Mouse (Mus musculus) lung, postnatal 25 days (tissue): ENCODE results near the gene Slc25a3.

ENCODE experiments used
- DNase-seq: peaks from one replicate; pipeline ENCODE4 v3.0.0; 2022; ENCODE audit warnings: low spot score

Slc25a3 gene

DNA sequence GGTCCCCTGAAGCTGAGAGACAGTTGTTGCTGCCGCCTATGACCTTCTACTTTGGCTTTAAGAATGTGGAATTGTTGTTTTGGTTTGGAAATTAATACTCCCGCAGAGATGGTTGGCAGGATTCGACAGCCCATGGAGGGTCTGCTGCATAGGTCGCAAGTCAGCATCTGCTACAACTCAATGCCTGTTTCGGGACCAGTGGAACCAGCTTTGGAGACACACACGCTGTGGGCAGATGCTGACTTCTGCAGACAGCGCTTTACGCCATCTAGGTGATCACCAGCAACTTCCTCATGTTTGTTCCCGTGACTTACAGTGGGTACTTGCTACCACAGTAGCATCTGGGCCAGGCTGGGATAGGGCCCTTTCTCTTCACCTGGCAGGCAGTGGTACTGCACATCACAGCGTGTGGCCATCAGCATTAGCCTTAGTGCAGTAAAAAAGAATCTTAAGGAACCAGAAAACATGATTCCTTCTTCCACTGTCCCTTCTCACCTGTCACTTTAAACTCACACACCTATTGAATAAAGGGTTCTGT lies 18.9 kb upstream of the Slc25a3 start:
- DNase-seq, result no peak

DNA sequence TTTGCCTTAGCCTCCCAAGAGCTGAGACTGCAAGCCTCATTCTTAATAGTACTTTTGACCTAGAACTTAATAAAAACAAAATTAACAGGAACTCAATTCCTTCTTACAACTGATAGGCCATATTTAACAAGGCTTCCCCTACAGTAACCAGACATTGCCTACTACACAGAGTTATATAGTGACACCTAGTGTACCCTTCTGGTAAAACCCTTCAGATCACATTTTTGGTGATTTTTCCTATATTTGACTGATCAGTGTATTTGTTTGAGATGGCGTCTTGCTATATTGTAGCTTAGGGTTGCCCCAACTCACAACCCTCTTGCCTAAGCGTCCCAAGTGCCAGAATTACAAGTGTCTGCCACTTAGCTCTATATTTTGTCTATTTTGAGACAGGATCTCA lies 17.7 kb upstream of the Slc25a3 start:
- DNase-seq, result peak; percentile 17

DNA sequence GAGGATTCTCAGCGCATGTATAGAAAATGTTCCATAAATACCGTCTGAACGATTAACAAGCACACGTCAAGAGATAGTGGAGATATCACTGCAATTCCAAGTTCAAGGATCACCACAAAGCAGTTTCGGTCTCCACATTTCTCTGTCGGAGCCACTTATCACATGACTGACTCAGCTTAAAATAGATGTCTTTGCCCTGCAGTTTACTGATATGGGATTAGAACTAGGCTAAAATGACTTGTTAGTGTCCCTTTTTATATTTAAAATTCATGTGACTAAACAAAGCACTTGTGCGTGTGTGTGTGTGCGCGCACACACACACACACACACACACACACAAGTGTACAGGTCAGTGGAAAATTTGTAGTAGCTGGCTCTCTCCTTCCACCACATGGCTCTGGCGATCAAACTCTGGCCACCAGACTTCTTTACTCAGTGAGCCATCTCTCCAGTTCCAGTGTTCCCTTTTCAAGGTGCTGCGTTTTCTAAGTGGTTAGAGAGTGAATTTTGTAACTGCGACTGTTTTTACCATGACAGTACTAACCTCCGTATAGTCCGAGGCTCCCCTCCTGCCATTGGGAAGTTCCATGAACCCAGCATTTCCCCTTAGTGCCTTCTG lies 15.4 kb upstream of the Slc25a3 start:
- DNase-seq, result no peak

DNA sequence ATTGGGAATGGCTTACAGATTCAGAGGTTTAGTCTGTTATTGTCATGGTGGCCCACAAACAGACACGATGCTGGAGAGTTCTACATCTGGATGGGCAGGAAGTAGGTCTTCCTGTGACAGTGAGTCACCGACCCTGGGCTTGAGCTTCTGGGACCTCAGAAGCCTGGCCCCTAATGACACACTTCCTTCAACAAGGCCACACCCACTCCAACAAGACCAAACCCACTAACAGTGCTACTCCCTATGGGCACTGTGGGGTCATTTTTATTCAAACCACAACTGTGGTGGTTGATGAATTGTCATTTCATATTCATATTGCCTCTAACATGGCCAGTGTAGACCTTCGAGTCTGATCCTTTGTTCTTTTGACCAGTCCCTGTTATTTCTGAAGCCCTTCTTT lies 14.5 kb upstream of the Slc25a3 start:
- peak; percentile 10 for DNase-seq

DNA sequence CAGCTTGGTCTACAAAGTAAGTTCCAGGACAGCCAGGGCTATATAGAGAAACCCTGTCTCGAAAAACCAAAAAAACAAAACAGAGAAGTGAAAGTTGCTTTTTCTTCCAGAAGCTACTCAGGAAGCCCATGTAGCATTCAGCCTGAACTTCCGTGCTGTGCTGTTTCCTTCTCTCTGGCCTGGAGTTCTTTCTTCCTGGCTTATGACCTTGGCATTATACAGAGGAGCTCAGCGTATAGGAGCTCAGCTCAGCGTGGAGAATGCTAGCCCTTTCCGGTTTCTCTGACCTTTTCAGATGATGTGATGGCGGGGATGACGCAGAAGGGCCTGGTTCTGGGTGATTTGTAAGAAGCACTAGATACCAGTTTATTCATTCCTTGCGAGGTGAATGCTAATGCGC lies 13.5 kb upstream of the Slc25a3 start:
- no peak for DNase-seq

DNA sequence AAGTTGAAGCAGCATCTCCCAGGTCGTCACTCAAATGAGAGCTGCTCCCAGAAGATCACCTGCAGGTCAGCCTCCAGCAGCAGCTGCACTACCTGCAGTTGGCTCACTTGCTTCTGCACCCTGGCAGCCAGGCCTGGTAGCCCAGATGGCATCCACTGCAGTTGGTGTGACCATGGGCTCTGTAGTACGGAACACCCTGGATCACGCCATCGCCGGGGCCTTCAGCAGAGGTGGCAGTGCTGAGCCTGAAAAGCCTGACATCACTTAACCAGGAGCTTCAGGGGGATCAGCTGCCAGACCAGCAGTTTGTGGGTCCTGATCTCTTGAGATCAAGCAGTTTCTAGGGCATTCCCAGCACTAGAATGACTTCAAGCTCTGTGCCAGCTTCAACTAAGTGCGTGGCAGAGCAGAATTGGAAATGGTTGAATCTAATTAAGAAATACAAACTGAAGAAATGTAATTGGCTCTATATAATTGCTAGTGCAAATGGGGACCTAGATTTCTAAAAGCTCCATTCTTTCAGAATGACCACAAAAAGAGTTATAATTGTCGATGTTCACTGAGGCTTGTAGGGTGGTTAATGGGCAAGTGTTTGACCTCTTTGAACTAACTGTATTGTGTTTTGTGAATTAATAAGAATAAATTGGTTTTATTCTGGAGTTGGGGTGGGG lies 11.6 kb upstream of the Slc25a3 start:
- DNase-seq, result no peak

DNA sequence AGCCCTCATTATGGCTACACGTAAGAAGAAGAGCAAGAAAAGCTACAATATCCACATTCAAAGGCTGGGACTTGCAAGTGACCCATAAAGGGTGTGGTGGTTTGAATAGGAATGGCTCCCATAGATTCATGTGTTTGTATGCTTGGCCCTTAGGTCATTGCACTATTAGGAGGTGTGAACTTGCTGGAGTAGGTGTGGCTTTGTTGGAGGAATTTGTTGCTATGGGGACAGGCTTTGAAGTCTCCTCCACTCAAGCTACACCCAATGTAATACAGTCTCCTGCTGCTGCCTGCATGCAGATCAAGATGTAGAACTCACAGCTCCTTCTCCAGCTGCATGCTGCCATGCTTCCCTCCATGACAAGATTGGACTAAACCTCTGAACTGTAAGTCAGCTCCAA lies 7.7 kb upstream of the Slc25a3 start:
- no peak for DNase-seq

DNA sequence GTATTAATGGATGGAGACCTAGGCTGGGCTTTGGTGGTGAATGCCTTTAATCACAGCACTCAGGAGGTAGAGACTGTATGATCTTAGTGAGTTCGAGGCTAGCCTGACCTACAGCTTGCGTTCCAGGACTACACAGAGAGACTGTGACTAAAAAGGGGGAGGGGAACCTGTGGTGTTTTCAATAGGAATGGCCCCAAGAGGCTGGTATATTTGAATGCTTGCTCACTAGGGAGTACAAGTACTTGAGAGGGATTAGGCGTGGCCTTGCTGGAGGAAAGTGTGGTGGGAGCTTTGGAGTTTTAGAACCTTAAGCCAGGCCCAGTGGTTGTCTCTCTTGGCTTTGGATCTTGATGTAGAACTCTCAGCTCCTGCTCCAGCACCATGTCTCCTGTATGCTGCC lies 6.9 kb upstream of the Slc25a3 start:
- no peak for DNase-seq

DNA sequence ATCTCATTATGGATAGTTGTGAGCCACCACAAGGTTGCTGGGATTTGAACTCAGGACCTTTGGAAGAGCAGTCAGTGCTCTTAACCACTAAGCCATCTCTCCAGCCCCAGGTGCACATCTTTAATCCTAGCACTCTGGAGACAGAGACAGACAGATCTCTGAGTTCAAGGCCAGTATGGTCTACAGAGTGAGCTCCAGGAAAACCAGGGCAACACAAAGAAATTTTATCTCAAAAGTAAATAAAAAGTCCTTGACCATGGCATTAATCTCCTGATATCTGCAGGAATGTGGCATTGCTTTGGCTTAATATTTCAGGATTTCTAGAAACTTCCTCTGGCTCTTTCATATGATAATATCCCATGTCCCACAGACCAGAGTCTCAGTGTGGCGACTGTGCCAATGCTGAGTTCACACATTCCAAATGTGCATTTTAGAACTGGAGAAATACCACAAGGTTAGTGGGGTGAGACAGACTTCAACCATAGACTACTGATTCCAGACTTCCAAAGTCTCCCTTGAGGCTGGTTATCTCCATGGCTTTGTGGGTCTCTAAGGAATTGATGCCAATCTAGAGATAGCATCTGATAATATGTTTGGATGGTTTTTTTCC lies 4.8 kb upstream of the Slc25a3 start:
- DNase-seq, result no peak

DNA sequence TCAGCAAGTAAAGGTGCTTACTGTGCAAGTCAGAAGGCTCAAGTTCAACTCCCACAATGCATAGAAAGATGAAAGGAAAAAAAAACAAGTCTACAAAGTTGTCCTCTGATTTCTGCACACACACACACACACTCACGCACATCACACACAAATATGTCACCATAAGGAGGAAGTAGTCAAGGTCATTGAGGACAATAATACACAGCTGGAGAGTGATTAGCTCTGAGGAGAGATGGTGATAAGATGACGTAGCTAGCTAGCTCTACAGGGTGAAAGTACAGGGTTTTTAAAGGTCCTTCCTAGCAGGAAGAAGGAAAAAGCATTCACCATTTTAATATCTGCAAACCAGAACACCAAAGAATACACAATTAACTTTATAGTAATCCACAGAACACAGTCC lies 3.5 kb upstream of the Slc25a3 start:
- DNase-seq, result no peak

DNA sequence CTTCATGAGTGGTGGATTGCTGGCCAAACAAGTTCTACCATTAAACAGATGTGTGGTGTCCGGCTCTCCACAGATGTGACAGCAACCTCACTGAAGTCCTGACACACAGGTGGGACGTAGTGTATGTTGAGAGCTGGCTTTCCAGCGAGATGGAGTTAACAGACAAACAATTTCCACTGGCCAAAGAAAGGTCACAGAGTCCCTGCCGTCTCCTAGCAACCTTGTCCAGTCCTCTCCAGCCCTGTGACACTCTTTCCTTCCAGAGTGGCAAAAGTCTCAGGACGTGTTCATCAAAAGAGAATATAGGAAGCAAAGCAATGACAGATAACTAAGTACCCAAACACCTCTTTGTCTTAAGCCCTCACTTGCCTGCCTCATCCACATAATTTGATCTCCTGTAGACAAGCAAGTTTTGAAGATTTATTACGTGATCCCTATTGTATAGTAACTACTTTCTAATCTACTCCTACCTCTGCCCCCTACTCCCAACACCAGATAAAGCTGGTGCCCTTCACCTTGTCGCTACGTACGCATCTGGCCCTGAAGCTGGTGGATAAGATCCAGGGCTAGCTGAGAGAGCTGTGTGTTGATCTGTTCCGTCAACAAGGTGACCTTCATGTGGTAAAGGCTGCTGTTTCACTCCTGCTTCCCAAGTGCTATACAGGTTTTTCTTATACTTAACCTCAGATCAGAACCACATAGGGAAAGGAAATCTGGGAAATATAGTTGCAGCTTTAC lies 2.9 kb upstream of the Slc25a3 start:
- no peak for DNase-seq

DNA sequence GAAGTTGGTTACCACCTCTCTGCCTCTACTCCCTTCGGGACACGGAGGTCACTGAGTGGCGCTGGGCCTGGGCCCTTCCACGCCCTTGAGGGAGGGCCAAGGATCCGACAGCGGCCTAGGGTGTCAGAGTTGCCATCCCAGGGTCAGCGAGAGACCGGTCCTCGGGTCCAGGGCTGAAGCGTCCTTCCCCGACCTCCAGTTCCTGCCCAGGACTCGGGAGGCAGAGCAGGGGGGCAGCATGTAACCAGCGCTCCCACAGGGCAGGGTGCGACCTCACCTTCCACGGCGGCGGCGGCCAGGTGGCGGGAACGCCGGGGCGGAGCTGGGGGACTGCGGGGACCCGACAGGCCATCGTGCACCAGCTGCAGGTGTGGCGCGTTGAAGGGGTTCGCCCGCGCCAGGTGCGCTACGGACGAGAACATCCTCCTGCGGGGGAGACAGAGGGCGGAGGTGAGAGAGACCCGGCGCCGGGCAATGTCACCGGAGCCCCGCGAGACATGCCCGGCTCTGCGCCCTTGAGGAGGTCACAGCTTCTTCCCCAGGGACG lies 505 bp downstream of the Slc25a3 start:
- DNase-seq, result peak; percentile 41

DNA sequence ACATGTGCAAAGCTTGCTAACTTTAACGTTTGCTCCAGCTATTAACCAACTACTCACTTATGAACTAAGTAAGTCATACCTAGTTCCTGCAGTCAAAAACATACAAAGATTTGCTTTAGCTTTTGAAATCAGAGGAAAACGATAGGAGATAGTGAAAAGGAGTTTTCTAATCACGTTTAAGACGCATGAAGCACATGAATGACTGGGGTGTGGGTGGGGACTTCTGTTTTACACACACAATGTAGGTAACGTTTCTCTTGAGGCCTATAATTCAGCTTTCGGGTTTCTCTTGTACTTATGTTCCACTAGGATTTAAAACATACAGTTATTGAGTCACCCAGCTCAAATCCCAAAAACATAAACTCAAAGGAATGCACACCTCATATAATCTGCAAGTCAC lies 1.2 kb downstream of the Slc25a3 start:
- DNase-seq, result no peak

DNA sequence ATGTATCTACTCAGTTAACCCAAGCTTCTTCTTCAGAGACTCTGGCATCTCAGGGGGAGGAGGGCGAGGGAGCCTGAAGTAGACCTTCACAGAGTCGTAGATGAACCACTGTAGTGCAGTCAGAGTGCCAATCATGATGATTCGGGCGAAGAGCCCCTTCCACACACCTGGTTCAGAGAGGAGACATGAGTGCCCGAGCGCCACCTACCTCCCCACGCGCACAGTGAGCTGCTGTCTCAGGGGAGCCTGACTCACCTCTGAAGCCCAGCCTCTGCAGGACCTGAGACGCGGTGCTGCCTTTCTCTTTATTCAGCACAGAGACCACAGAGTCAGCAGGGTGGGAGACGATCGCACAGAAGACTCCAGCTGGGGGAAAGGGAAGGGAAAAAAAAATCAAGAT lies 6.9 kb downstream of the Slc25a3 start:
- no peak for DNase-seq

DNA sequence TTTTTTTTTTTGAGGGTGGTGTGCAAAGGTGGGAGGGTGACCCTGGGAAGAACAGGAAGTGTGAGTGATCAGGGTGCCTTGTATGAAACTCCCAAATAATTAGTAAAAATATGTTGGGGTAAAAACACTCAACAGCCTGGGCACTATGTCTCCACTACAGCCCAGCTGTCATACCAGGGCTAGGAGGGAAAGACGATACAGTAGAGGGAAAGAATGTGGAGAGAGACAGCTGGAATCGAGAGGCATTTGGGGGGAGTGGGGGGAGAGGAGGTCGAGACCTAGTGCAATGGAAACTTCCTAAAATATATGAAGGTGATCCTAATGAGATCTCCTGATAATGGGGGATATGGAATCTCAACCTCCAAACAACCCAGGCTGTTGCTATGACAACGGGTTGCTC lies 14.0 kb downstream of the Slc25a3 start:
- no peak for DNase-seq

DNA sequence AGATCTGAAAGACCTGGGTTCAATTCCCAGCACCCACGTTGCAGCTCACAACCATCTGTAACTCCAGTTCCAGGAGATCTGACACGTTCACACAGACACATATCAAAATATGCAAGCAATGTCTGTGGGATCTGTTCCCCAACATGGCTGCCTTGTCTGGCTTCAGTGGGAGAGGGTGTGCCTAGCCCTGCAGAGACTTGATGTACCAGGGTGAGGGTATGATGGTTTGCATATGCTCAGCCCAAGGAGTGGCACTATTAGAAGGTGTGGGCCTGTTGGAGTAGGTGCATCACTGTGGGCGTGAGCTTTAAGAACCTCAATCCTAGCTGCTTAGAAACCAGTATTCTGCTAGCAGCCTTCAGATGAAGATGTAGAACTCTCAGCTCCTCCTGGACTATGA lies 17.9 kb downstream of the Slc25a3 start:
- no peak for DNase-seq

DNA sequence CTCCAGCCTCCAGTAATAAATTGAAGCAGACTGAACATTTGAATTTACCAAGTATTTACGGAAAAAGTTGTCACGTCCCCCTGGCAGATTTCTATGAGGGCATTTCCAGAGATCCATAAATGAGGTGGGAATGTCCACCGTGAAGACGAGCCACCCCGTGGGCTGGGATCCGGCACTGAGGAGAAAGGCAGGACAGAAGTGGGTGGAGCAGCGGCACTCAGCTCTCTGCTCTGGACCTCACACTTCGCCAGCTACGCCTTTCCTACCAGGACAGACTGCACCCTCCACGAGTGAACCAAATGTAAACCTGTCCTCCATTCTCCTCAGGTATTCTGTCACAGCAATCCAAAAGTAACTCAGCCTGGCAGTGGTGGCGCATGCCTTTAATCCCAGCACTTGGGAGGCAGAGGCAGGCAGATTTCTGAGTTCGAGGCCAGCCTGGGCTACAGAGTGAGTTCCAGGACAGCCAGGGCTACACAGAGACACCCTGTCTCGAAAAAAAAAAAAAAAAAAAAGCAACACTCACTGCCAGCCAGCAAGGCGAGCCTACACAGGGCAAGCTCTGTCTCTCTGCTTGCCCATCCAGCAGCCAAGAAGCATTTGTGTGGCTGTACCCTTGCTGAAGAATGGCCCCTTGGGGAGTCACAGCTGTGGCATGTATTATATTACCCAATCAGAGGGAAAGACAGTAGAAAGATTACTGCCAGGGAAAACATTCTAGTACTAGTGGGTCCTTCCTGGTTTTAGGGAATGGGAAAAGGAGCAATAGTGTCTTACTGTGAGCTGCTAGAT lies 20.9 kb downstream of the Slc25a3 start:
- no peak for DNase-seq

DNA sequence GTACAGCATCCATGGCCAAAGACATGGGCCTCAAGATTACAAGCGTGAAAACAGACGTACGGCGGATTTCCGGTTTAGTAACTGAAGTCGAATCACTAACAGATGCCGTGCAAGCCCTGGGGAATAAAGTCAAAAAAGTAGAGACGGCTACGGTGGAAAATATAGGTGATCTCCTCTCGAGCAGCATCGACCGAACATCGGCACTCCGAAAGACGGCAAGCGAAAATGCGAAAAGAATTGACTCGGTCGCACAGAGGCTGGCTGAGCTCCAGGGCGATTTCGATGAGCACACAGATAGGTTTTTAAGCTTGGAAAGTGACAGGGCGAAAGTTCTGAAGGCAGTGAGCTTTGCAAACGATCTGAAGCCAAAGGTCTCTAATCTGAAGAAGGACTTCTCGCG lies 21.9 kb downstream of the Slc25a3 start:
- DNase-seq, result no peak

DNA sequence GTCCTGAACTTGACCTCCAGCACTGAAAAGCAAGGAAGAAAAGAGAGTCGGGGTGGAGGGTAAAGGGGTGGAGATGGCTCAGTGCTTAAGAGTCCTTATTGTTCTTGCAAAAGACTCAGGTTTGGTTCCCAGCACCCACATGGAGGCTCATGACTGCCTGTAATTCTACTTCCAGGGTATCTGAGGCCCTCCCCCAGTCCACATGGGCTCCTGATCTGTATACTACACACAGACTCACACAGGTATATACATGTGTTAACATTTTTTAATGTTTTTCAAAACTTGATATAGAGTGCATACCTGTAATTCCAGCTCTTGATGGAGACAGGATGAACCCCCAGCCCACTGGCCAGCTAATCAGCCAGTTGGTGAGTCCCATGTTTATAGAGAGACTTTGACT lies 23.8 kb downstream of the Slc25a3 start:
- no peak for DNase-seq

DNA sequence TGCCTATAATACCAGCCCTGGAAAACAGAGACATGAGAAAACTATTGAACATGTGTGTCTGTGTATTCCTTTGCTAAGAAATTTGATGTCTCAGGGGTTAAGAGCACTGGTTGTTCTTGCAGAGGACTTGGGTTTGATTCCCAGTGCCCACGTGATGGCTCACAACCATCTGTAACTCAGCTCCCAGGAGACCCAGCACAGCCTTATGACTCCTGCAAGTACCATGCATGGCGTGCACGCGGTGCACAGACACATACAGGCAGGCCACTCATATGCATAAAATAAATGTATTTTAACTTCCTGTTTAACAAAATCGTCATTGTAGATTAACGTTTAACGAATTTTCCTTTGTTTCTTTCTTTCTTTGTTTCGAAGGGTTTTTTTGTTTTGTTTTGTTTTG lies 25.8 kb downstream of the Slc25a3 start:
- DNase-seq, result no peak

DNA sequence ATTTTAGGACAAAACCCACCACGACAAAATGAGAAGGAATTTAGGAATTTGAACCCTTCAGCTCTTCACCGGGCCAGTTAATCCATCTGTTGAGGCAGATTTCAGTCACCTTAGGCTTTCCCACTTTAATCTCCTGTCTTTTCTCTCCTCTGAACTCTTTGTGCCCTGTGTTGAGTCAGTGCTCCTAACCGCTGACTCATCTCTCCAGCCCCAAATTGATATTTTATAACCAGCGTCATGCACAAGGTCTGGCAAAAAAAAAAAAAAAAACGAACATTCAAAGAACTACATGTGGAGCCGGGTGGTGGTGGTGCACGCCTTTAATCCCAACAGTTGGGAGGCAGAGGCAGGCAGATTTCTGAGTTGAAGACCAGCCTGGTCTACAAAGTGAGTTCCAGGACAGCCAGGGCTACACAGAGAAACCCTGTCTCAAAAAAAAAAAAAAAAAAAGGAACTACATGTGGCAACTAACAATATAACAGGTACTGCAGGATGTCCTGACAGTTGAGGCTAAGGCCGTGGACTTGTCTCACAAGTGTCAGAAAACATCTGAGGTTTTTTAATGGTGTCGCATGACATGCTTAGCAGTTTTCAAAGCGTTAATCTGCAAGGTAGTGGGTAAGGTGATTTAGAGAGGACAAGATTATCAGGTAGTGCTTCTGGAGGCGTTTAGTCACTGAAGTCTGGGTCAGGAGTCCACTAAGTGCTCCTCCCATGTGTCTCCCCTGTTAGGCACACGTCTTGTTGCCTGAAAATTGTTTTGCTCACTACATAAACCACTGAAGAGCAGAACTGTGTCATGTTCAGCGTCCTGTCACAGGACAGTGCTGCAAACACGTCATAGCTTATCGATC lies 29.4 kb downstream of the Slc25a3 start:
- DNase-seq, result no peak
